ENCODE assay signal across 27 mouse cellular contexts in the genomic region with DNA sequence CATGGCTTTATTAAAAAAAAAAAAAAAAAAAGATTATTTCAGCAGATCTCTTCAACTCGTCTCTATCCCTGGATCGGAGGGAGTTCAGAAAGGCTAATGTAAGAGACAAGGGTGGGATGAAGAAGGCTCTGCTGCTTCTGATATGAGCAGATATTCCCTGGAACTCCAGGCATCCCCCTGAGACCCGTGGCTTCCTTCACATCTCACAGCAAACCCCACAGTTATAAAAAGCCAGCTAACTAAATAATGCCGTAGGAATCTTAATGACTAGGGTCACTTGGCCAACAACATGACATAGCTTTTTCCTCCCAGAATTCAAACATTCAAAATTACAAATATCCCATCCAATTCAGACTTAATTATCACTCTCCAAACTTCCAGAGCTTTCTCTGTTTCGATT.
DNase-seq lines count a peak whose midpoint lies in the region; ATAC-seq and TF ChIP-seq lines count a peak whose summit lies in the region.
"Had no signal": no experiment of that assay in that cellular context is flagged by ENCODE, and none has a peak within 500 bp of the region (broad histone marks: within the 10 kb centered on the region; RNA-seq: fewer than 3 reads in every experiment).

No protein-coding gene starts in this region.

- no peaks in the 10 kb centered on the region for H3K27me3 ChIP-seq in heart, postnatal 0 days (ENCODE audit: control insufficient read depth, insufficient read depth, low read length)
- no peaks in the 10 kb centered on the region for H3K27me3 ChIP-seq in kidney, embryonic 16.5 days (ENCODE audit: insufficient read depth, low read length)
- H3K27me3 ChIP-seq in kidney, embryonic 14.5 days (ENCODE audit: control insufficient read depth, insufficient read depth, low read length) = no peaks in the 10 kb centered on the region
- H3K27me3 ChIP-seq: forebrain, embryonic 15.5 days; limb, embryonic 13.5 days had no signal

- TF ChIP-seq CTCF in gastrocnemius, adult 2 months (IDR thresholded peaks at IDR 0.05) = no peak
- no peak for TF ChIP-seq CTCF in heart, postnatal 0 days (IDR thresholded peaks at IDR 0.05; ENCODE audit: low read depth)

- peak overlapping the region; percentile 73 for H3K27ac ChIP-seq in gastrocnemius, adult 2 months
- H3K27ac ChIP-seq in heart, postnatal 0 days (ENCODE audit: low read depth) = peak overlapping the region; percentile 48; the same call in 1 of the 2 replicates
- H3K27ac ChIP-seq in kidney, embryonic 16.5 days (ENCODE audit: low read length) = peak overlapping the region; percentile 32; the same call in 1 of the 2 replicates
- no peak overlapping the region for H3K27ac ChIP-seq in kidney, embryonic 14.5 days (ENCODE audit: low read depth, low read length)
- H3K27ac ChIP-seq: embryonic facial prominence, embryonic 12.5 days; forebrain, embryonic 10.5 days; forebrain, embryonic 15.5 days; hindbrain, embryonic 13.5 days; layer of hippocampus, adult 2 months; left cerebral cortex, adult 2 months; limb, embryonic 13.5 days; liver, embryonic 13.5 days had no signal

- ATAC-seq in heart, postnatal 0 days (ENCODE audit: insufficient read depth, low read depth) = no peak
- no peak for ATAC-seq in kidney, embryonic 16.5 days (ENCODE audit: low FRiP score, low TSS enrichment)
- no peak for ATAC-seq in kidney, embryonic 14.5 days (ENCODE audit: low FRiP score, low TSS enrichment)
- ATAC-seq: forebrain, embryonic 15.5 days; intestine, embryonic 16.5 days had no signal

- H3K9me3 ChIP-seq in heart, postnatal 0 days (replicated peaks; ENCODE audit: control insufficient read depth, low read length) = no peaks in the 10 kb centered on the region
- H3K9me3 ChIP-seq in kidney, embryonic 16.5 days (ENCODE audit: low read length) = no peaks in the 10 kb centered on the region
- H3K9me3 ChIP-seq in kidney, embryonic 14.5 days (ENCODE audit: control insufficient read depth, low read length) = no peaks in the 10 kb centered on the region
- H3K9me3 ChIP-seq: embryonic facial prominence, embryonic 12.5 days; forebrain, embryonic 10.5 days; forebrain, embryonic 15.5 days; hindbrain, embryonic 13.5 days; limb, embryonic 13.5 days; liver, embryonic 13.5 days had no signal

- H3K9ac ChIP-seq in heart, postnatal 0 days (replicated peaks; ENCODE audit: low read depth, low read length) = no peak overlapping the region
- no peak overlapping the region for H3K9ac ChIP-seq in kidney, embryonic 16.5 days (replicated peaks; ENCODE audit: low read length)
- no peak overlapping the region for H3K9ac ChIP-seq in kidney, embryonic 14.5 days (ENCODE audit: low read depth, low read length)
- H3K9ac ChIP-seq: embryonic facial prominence, embryonic 12.5 days; forebrain, embryonic 15.5 days; hindbrain, embryonic 13.5 days; limb, embryonic 13.5 days; liver, embryonic 13.5 days had no signal

- H3K4me1 ChIP-seq in heart, postnatal 0 days (ENCODE audit: control insufficient read depth, insufficient read depth) = peaks cover 5% of the 10 kb centered on the region; the same call in 1 of the 2 replicates
- H3K4me1 ChIP-seq in kidney, embryonic 16.5 days (ENCODE audit: insufficient read depth, low read length) = peaks cover 16% of the 10 kb centered on the region
- no peaks in the 10 kb centered on the region for H3K4me1 ChIP-seq in kidney, embryonic 14.5 days (ENCODE audit: control insufficient read depth, insufficient read depth, low read length)
- H3K4me1 ChIP-seq: forebrain, embryonic 15.5 days had no signal

- H3K36me3 ChIP-seq in heart, postnatal 0 days (replicated peaks; ENCODE audit: control insufficient read depth, insufficient read depth, low read length) = no peaks in the 10 kb centered on the region
- no peaks in the 10 kb centered on the region for H3K36me3 ChIP-seq in kidney, embryonic 16.5 days (ENCODE audit: insufficient read depth, low read length)
- H3K36me3 ChIP-seq in kidney, embryonic 14.5 days (ENCODE audit: control insufficient read depth, insufficient read depth, low read length) = no peaks in the 10 kb centered on the region
- H3K36me3 ChIP-seq: embryonic facial prominence, embryonic 12.5 days; forebrain, embryonic 10.5 days; forebrain, embryonic 15.5 days; G1E; hindbrain, embryonic 13.5 days; limb, embryonic 13.5 days; liver, embryonic 13.5 days had no signal

- no peak for TF ChIP-seq EP300 in heart, postnatal 0 days (IDR thresholded peaks at IDR 0.05; ENCODE audit: low read depth)

- intact Hi-C loops in gastrocnemius, adult 2 months (cut with DNase I) = no loop called here
- intact Hi-C loops in heart, postnatal 14 days (cut with DNase I) = no loop called here

- H3K4me2 ChIP-seq in heart, postnatal 0 days (ENCODE audit: low read depth, low read length) = no peak overlapping the region
- no peak overlapping the region for H3K4me2 ChIP-seq in kidney, embryonic 16.5 days (replicated peaks; ENCODE audit: low read depth, low read length)
- no peak overlapping the region for H3K4me2 ChIP-seq in kidney, embryonic 14.5 days (replicated peaks; ENCODE audit: low read depth, low read length)
- H3K4me2 ChIP-seq: embryonic facial prominence, embryonic 12.5 days; forebrain, embryonic 15.5 days; hindbrain, embryonic 13.5 days; limb, embryonic 13.5 days; liver, embryonic 13.5 days had no signal

- 0 out of 2 replicates have a peak overlapping the region, but pooled peaks have one; percentile 7 for H3K4me3 ChIP-seq in gastrocnemius, adult 2 months
- no peak overlapping the region for H3K4me3 ChIP-seq in heart, postnatal 0 days (ENCODE audit: low read depth, low read length)
- H3K4me3 ChIP-seq in kidney, embryonic 16.5 days (ENCODE audit: low read length) = no peak overlapping the region
- no peak overlapping the region for H3K4me3 ChIP-seq in kidney, embryonic 14.5 days (ENCODE audit: low read length)
- H3K4me3 ChIP-seq: embryonic facial prominence, embryonic 12.5 days; forebrain, embryonic 10.5 days; forebrain, embryonic 15.5 days; hindbrain, embryonic 13.5 days; layer of hippocampus, adult 2 months; left cerebral cortex, adult 2 months; limb, embryonic 13.5 days; liver, embryonic 13.5 days had no signal

- no peak for DNase-seq in gastrocnemius, adult 2 months
- DNase-seq in gastrocnemius, adult 18-20 months (ENCODE audit: low spot score) = no peak
- no peak for DNase-seq in heart, postnatal 0 days (ENCODE audit: low spot score)
- DNase-seq in heart, postnatal 14 days = no peak
- DNase-seq in kidney, postnatal 10 days = peak; percentile 26
- DNase-seq: adrenal gland, adult 8-10 months; cerebellum, adult 8-10 months; cerebellum, postnatal 36 days; heart, postnatal 36 days; liver, embryonic 13.5 days; lung, adult 18-20 months; lung, postnatal 14 days; midbrain, embryonic 14.5 days; retina, postnatal 1 day; right cerebral cortex, postnatal 14 days; thymus, postnatal 4 days had no signal

- WGBS in heart, postnatal 0 days = 37% methylated on average over 5 of the region's 5 CpGs
- 44% methylated on average over 5 of the region's 5 CpGs for WGBS in kidney, embryonic 16.5 days
- WGBS in kidney, embryonic 14.5 days = 57% methylated on average over 5 of the region's 5 CpGs
